Mouse (Mus musculus) liver, postnatal 0 days (tissue): Measurements from ENCODE around the gene Trim41.

Source experiments
- CTCF ChIP-seq: sonication (generic); IDR thresholded peaks from 2 replicates; pipeline ENCODE4 v1.5.1; 2016; ENCODE audit warnings: antibody characterized with exemption, low read depth
- EP300 ChIP-seq: IDR thresholded peaks from 2 replicates; pipeline ENCODE4 v1.6.1; 2016; ENCODE audit warnings: antibody characterized with exemption, low read depth, mild to moderate bottlenecking

- TF ChIP-seq EP300 (no peak), CTCF (no peak)
Observed at GRCm38 (mm10) chr11:48767195-48767876, 49.8 kb downstream of the Trim41 start.
